In genomic region chr1:151570981-151571837, GRCm38 (mm10) we compare ENCODE assay signal across 8 mouse cellular contexts. TPM values are rescaled to one million over a fixed set of nuclear protein-coding genes. Genes with fewer than 3 reads are reported as not detected.
A peak's percentile ranks its signal among the peaks of the same experiment; 100 is the strongest.
DNase-seq lines count a peak whose midpoint lies in the region; ATAC-seq and TF ChIP-seq lines count a peak whose summit lies in the region.

Gene Fam129a (plus strand): TSS chr1:151571186.

- ATAC-seq in hindbrain, embryonic 12.5 days (ENCODE audit: low FRiP score): peak; percentile 68
- ATAC-seq in limb, embryonic 11.5 days (ENCODE audit: insufficient number of reproducible peaks, low FRiP score, low TSS enrichment, low read depth): peak; percentile 58

- in situ Hi-C loops in ES-E14 (cut with MboI; ENCODE audit: low sequenced_read_pairs in 2 of 2, unreplicated experiment in 2 of 2): loop anchor here in 1 of 2 experiments (10.0 kb wide), 1 partner anchor 124 kb away; no protein-coding TSS in a partner anchor

- H3K4me2 ChIP-seq in hindbrain, embryonic 12.5 days (replicated peaks): peak within 1 kb of the TSS; percentile 80
- peak within 1 kb of the TSS; percentile 68 for H3K4me2 ChIP-seq in limb, embryonic 11.5 days (ENCODE audit: low read depth, severe bottlenecking)

- DNase-seq in ES-E14 (ENCODE audit: low read depth, low spot score): no peak
- DNase-seq in brain, adult 2 months (ENCODE audit: low read depth, low spot score): peak; percentile 22
- DNase-seq in gastrocnemius, adult 18-20 months (ENCODE audit: low spot score): peak; percentile 62
- DNase-seq in limb, embryonic 11.5 days (ENCODE audit: low spot score): peak; percentile 61
- peak; percentile 50 for DNase-seq in midbrain, embryonic 10.5 days (ENCODE audit: low spot score)
- peak; percentile 24 to 36 for DNase-seq in spleen, postnatal 10 days (ENCODE audit: low spot score in 2 of 2)
- DNase-seq in layer of hippocampus, postnatal 25 days (ENCODE audit: extremely low spot score in 1 of 2, low spot score in 1 of 2): no peak

- peak within 1 kb of the TSS; percentile 69 to 92 for H3K4me3 ChIP-seq in ES-E14 (ENCODE audit: insufficient read depth in 1 of 2, low read depth in 1 of 2, low read length in 2 of 2, poor library complexity in 1 of 2, severe bottlenecking in 1 of 2)
- peak within 1 kb of the TSS; percentile 42 for H3K4me3 ChIP-seq in hindbrain, embryonic 12.5 days
- peak within 1 kb of the TSS; percentile 33 for H3K4me3 ChIP-seq in limb, embryonic 11.5 days (ENCODE audit: low read depth, low read length)
- peak within 1 kb of the TSS; percentile 53 for H3K4me3 ChIP-seq in midbrain, embryonic 10.5 days

- peak within 1 kb of the TSS; percentile 79 for H3K9ac ChIP-seq in ES-E14 (ENCODE audit: insufficient read depth, low read depth, low read length, poor library complexity, severe bottlenecking)
- H3K9ac ChIP-seq in hindbrain, embryonic 12.5 days: peak within 1 kb of the TSS; percentile 51
- peak within 1 kb of the TSS; percentile 39; the same call in 1 of the 2 replicates for H3K9ac ChIP-seq in limb, embryonic 11.5 days (ENCODE audit: low read length)

- H3K27me3 ChIP-seq in hindbrain, embryonic 12.5 days: peaks cover 44% of the 10 kb centered on the region
- peaks cover 7% of the 10 kb centered on the region; the same call in 1 of the 2 replicates for H3K27me3 ChIP-seq in limb, embryonic 11.5 days (ENCODE audit: control insufficient read depth, insufficient read depth, low read length)
- peaks cover 46% of the 10 kb centered on the region for H3K27me3 ChIP-seq in midbrain, embryonic 10.5 days (ENCODE audit: low read depth, poor library complexity, severe bottlenecking)

- peaks cover 2 to 5% of the 10 kb centered on the region in 2 experiments; a peak in 1 of 4 replicates for H3K4me1 ChIP-seq in ES-E14 (ENCODE audit: control insufficient read depth in 2 of 2, insufficient read depth in 2 of 2, low read length in 2 of 2, poor library complexity in 1 of 2)
- H3K4me1 ChIP-seq in hindbrain, embryonic 12.5 days: peaks cover 10% of the 10 kb centered on the region
- H3K4me1 ChIP-seq in limb, embryonic 11.5 days (ENCODE audit: control insufficient read depth, insufficient read depth, low read length): peaks cover 5% of the 10 kb centered on the region; the same call in 1 of the 2 replicates
- peaks cover 11% of the 10 kb centered on the region for H3K4me1 ChIP-seq in midbrain, embryonic 10.5 days

- no peaks in the 10 kb centered on the region for H3K36me3 ChIP-seq in ES-E14 (ENCODE audit: control insufficient read depth, insufficient read depth, low read length, poor library complexity, severe bottlenecking)
- H3K36me3 ChIP-seq in hindbrain, embryonic 12.5 days: no peaks in the 10 kb centered on the region
- H3K36me3 ChIP-seq in limb, embryonic 11.5 days (ENCODE audit: control insufficient read depth, insufficient read depth, low read length): no peaks in the 10 kb centered on the region
- no peaks in the 10 kb centered on the region for H3K36me3 ChIP-seq in midbrain, embryonic 10.5 days

- no peaks in the 10 kb centered on the region for H3K9me3 ChIP-seq in ES-E14 (ENCODE audit: control insufficient read depth, insufficient read depth, low read depth, low read length)
- H3K9me3 ChIP-seq in hindbrain, embryonic 12.5 days (replicated peaks): no peaks in the 10 kb centered on the region
- H3K9me3 ChIP-seq in limb, embryonic 11.5 days (ENCODE audit: control insufficient read depth, low read length): no peaks in the 10 kb centered on the region
- H3K9me3 ChIP-seq in midbrain, embryonic 10.5 days (replicated peaks): no peaks in the 10 kb centered on the region

- WGBS in hindbrain, embryonic 12.5 days: 4% methylated on average over 46 of the region's 46 CpGs
- 2% methylated on average over 46 of the region's 46 CpGs for WGBS in limb, embryonic 11.5 days
- 3% methylated on average over 46 of the region's 46 CpGs for WGBS in midbrain, embryonic 10.5 days

- H3K27ac ChIP-seq in ES-E14 (ENCODE audit: insufficient read depth, low read depth, low read length, poor library complexity, severe bottlenecking): peak within 1 kb of the TSS; percentile 24; the same call in 1 of the 2 replicates
- no peak within 1 kb of the TSS for H3K27ac ChIP-seq in hindbrain, embryonic 12.5 days
- no peak within 1 kb of the TSS for H3K27ac ChIP-seq in limb, embryonic 11.5 days (replicated peaks; ENCODE audit: low read depth, low read length)
- H3K27ac ChIP-seq in midbrain, embryonic 10.5 days (replicated peaks): peak within 1 kb of the TSS; percentile 64; the same call in 1 of the 2 replicates

TF ChIP-seq in ES-E14, 5 proteins besides CTCF, POLR2A, EP300 and RAD21:
- TF ChIP-seq CHD2 (IDR thresholded peaks at IDR 0.05; ENCODE audit: low read depth, low read length) (no peak), MAFK (IDR thresholded peaks at IDR 0.05; ENCODE audit: insufficient read depth, low read depth, low read length) (no peak), ZC3H11A (IDR thresholded peaks at IDR 0.05; ENCODE audit: borderline replicate concordance, low read depth, low read length) (no peak), ZNF384 (IDR thresholded peaks at IDR 0.05; ENCODE audit: low read depth, low read length) (no peak), HCFC1 (IDR thresholded peaks at IDR 0.05; ENCODE audit: borderline replicate concordance, insufficient read depth, low read length) (no peak)

RNA-seq across cellular contexts. Expression of gene Fam129a, which starts in this region (rescaled TPM):
- 7.5 and 12.1 TPM in 2 replicates for total RNA-seq in ES-E14 (2012; rRNA removed)
- 10 to 100 TPM in 1 of 2 experiments, 1 to 10 TPM in 1; 9.1 to 12.0 TPM for total RNA-seq in gastrocnemius, adult 18-20 months (2021)
- polyA plus RNA-seq in hindbrain, embryonic 12.5 days (2016; fragmentation: Nextera tagmentation; extraction: Ambion mirVana): 1.2 and 1.9 TPM in 2 replicates
- 0.89 and 0.92 TPM in 2 replicates for polyA plus RNA-seq in limb, embryonic 11.5 days (2014; fragmentation: Nextera tagmentation; extraction: Ambion mirVana)
- 0.31 and 0.42 TPM in 2 replicates for polyA plus RNA-seq in midbrain, embryonic 10.5 days (2016; fragmentation: Nextera tagmentation; extraction: Ambion mirVana)
- total RNA-seq in layer of hippocampus, postnatal 25 days (2021): 1 to 10 TPM; 1.7 to 2.4 TPM

Comparison
In these comparisons a context has a peak if more than half of its experiments do, and no peak if none do; other contexts are left out.
1. Peak in DNase-seq, ATAC-seq, H3K4me3 ChIP-seq, H3K9ac ChIP-seq and H3K4me2 ChIP-seq in limb, embryonic 11.5 days; RNA of the gene not detected or under 1 TPM.
2. Peak in DNase-seq, H3K4me3 ChIP-seq and H3K27ac ChIP-seq in midbrain, embryonic 10.5 days; RNA of the gene not detected or under 1 TPM.
3. DNase-seq: peak in brain, adult 2 months (single experiment), gastrocnemius, adult 18-20 months (single experiment) and spleen, postnatal 10 days (2 of 2); none in ES-E14 (single experiment) and layer of hippocampus, postnatal 25 days (0 of 2).
4. Peak in every context shown above with its lines, with median percentiles within 50 percentile points of each other: H3K4me3 ChIP-seq and H3K9ac ChIP-seq.